Mouse (Mus musculus) kidney, adult 8-10 months (tissue): ENCODE data around the gene Ghdc.

Experiments used
- DNase-seq, 2 experiments: peaks; one replicate each; pipeline ENCODE4 v3.0.0; 2022

Gene Ghdc

GRCm38 (mm10) chr11:100781763-100782475 lies 11.2 kb upstream of the Ghdc start:
- no peak for DNase-seq

- DNase-seq = no peak
These were observed 9.5 kb upstream of the Ghdc start for GRCm38 (mm10) chr11:100780247-100780646.

GRCm38 (mm10) chr11:100778069-100778468 lies 7.3 kb upstream of the Ghdc start:
- no peak for DNase-seq

GRCm38 (mm10) chr11:100775921-100776320 lies 5.2 kb upstream of the Ghdc start:
- no peak for DNase-seq

GRCm38 (mm10) chr11:100774261-100774660 lies 3.5 kb upstream of the Ghdc start:
- DNase-seq = no peak

GRCm38 (mm10) chr11:100769980-100770379 lies 777 bp downstream of the Ghdc start:
- no peak for DNase-seq

- DNase-seq = peak; percentile 31 to 62
These were observed 2.9 kb downstream of the Ghdc start for GRCm38 (mm10) chr11:100767871-100768270.

GRCm38 (mm10) chr11:100766726-100767125 lies 4.0 kb downstream of the Ghdc start:
- DNase-seq = peak; percentile 73 to 74

- DNase-seq = no peak
These were observed 7.9 kb downstream of the Ghdc start, which contains the start of gene Hcrt for GRCm38 (mm10) chr11:100762831-100763230. Gene Hcrt (minus strand): TSS chr11:100762931.

GRCm38 (mm10) chr11:100761547-100762045 lies 9.2 kb downstream of the Ghdc start:
- DNase-seq = peak; percentile 75 to 88

- DNase-seq = no peak
These were observed 11.0 kb downstream of the Ghdc start, which contains the start of gene Kcnh4 for GRCm38 (mm10) chr11:100759611-100760233. Gene Kcnh4 (minus strand): TSS chr11:100759942.

GRCm38 (mm10) chr11:100758707-100759610 lies 11.8 kb downstream of the Ghdc start:
- no peak for DNase-seq

- DNase-seq = no peak
These were observed 13.2 kb downstream of the Ghdc start for GRCm38 (mm10) chr11:100757566-100757965.

GRCm38 (mm10) chr11:100756476-100756875 lies 14.3 kb downstream of the Ghdc start:
- no peak for DNase-seq

- DNase-seq = no peak
These were observed 16.1 kb downstream of the Ghdc start for GRCm38 (mm10) chr11:100754693-100755057.

GRCm38 (mm10) chr11:100754021-100754692 lies 16.6 kb downstream of the Ghdc start:
- no peak for DNase-seq

- no peak for DNase-seq
These were observed 18.5 kb downstream of the Ghdc start for GRCm38 (mm10) chr11:100752294-100752693.

GRCm38 (mm10) chr11:100750127-100750526 lies 20.6 kb downstream of the Ghdc start:
- no peak for DNase-seq

- no peak for DNase-seq
These were observed 21.3 kb downstream of the Ghdc start for GRCm38 (mm10) chr11:100749469-100749868.

- DNase-seq = no peak
These were observed 22.1 kb downstream of the Ghdc start for GRCm38 (mm10) chr11:100748620-100749019.

GRCm38 (mm10) chr11:100747114-100747513 lies 23.6 kb downstream of the Ghdc start:
- DNase-seq = no peak

- no peak for DNase-seq
These were observed 24.2 kb downstream of the Ghdc start for GRCm38 (mm10) chr11:100746546-100746945.

GRCm38 (mm10) chr11:100745085-100745484 lies 25.7 kb downstream of the Ghdc start:
- DNase-seq = peak in 1 of 2 experiments; percentile 40
